22 mouse cellular contexts compared by ENCODE assay signal in genomic region chr6:87658816-87659215, GRCm38 (mm10). TPM values are rescaled to one million over a fixed set of nuclear protein-coding genes. Genes with fewer than 3 reads are reported as not detected.
DNase-seq lines count a peak whose midpoint lies in the region; ATAC-seq lines count a peak whose summit lies in the region.
"Had no signal": no experiment of that assay in that cellular context is flagged by ENCODE, and none has a peak within 500 bp of the region (broad histone marks: within the 10 kb centered on the region; RNA-seq: fewer than 3 reads in every experiment).

No protein-coding gene starts in this region.

- DNase-seq in MEL-GATA-1-ER (ENCODE audit: extremely low read depth, low read depth): peak; percentile 90
- no peak for DNase-seq in right cerebral cortex, postnatal 4 days
- no peak for DNase-seq in adrenal gland, adult 8-10 months
- DNase-seq in ovary, postnatal 10 days (ENCODE audit: low spot score): no peak
- DNase-seq: adrenal gland, postnatal 25 days; cerebellum, adult 2 months; cerebellum, postnatal 10 days; gastrocnemius, postnatal 36 days; heart, adult 11 months; heart, postnatal 4 days had no signal

- no peaks in the 10 kb centered on the region for H3K9me3 ChIP-seq in liver, embryonic 15.5 days (replicated peaks)
- H3K9me3 ChIP-seq: embryonic facial prominence, embryonic 10.5 days; forebrain, embryonic 15.5 days; heart, embryonic 13.5 days; hindbrain, embryonic 12.5 days had no signal

- peak overlapping the region; percentile 77 for H3K27ac ChIP-seq in liver, embryonic 15.5 days (replicated peaks)
- H3K27ac ChIP-seq: embryonic facial prominence, embryonic 10.5 days; forebrain, embryonic 15.5 days; heart, embryonic 13.5 days; hindbrain, embryonic 12.5 days had no signal

- H3K4me2 ChIP-seq in liver, embryonic 15.5 days: no peak overlapping the region
- H3K4me2 ChIP-seq: forebrain, embryonic 15.5 days; heart, embryonic 13.5 days; hindbrain, embryonic 12.5 days had no signal

- ATAC-seq in erythroid progenitor cell, adult 5-6 weeks (replicated peaks; ENCODE audit: low FRiP score, poor library complexity, severe bottlenecking): 0 out of 2 replicates have a peak, but pooled peaks have one; percentile 25
- ATAC-seq in liver, embryonic 15.5 days (ENCODE audit: insufficient read depth): peak; percentile 59
- ATAC-seq in megakaryocyte-erythroid progenitor cell, adult 5-6 weeks (replicated peaks; ENCODE audit: low FRiP score, low TSS enrichment, poor library complexity, severe bottlenecking): peak; percentile 69
- ATAC-seq: activated CD4-positive, CD25-positive, alpha-beta regulatory T cell, adult 4 months; forebrain, embryonic 15.5 days; hindbrain, embryonic 16.5 days; inflammation-experienced regulatory T-cells, adult 6 months; Patski had no signal

- no peaks in the 10 kb centered on the region for H3K27me3 ChIP-seq in liver, embryonic 15.5 days
- H3K27me3 ChIP-seq: forebrain, embryonic 15.5 days; heart, embryonic 13.5 days; hindbrain, embryonic 12.5 days; Patski had no signal

- H3K9ac ChIP-seq in liver, embryonic 15.5 days: peak overlapping the region; percentile 25; the same call in 1 of the 2 replicates
- H3K9ac ChIP-seq: forebrain, embryonic 15.5 days; heart, embryonic 13.5 days; hindbrain, embryonic 12.5 days had no signal

- WGBS in liver, embryonic 15.5 days (ENCODE audit: insufficient replicate concordance): 23% methylated on average over 4 of the region's 4 CpGs

- H3K36me3 ChIP-seq in liver, embryonic 15.5 days (replicated peaks): peaks cover 39% of the 10 kb centered on the region
- H3K36me3 ChIP-seq: hindbrain, embryonic 12.5 days had no signal

- H3K4me1 ChIP-seq in liver, embryonic 15.5 days (replicated peaks): peaks cover 44% of the 10 kb centered on the region
- H3K4me1 ChIP-seq: embryonic facial prominence, embryonic 10.5 days; forebrain, embryonic 15.5 days; hindbrain, embryonic 12.5 days had no signal

- H3K4me3 ChIP-seq in liver, embryonic 15.5 days (replicated peaks): no peak overlapping the region
- H3K4me3 ChIP-seq: embryonic facial prominence, embryonic 10.5 days; erythroblast, embryonic 14.5 days; forebrain, embryonic 15.5 days; heart, embryonic 13.5 days; hindbrain, embryonic 12.5 days had no signal

RNA-seq across cellular contexts. Expression of gene Aplf, which starts 13.2 kb away (rescaled TPM):
- total RNA-seq in erythroid progenitor cell, adult 5-6 weeks (2015; ENCODE audit: low replicate concordance): 28.9 and 37.8 TPM in 2 replicates
- 43.6 and 69.8 TPM in 2 replicates for total RNA-seq in erythroid progenitor cell, adult 5-6 weeks (2017; ENCODE audit: low replicate concordance)
- polyA plus RNA-seq in liver, embryonic 15.5 days (2015; fragmentation: Nextera tagmentation; extraction: Ambion mirVana): 14.6 and 15.5 TPM in 2 replicates
- 33.8 and 34.2 TPM in 2 replicates for total RNA-seq in megakaryocyte-erythroid progenitor cell, adult 5-6 weeks (2014; fragmentation: Nextera tagmentation)
- 44.0 and 61.1 TPM in 2 replicates for total RNA-seq in megakaryocyte-erythroid progenitor cell, adult 5-6 weeks (2017)
- total RNA-seq in adrenal gland, adult 8-10 months (2022): 1 to 10 TPM; 7.4 to 9.6 (median 8.4) TPM
